Mouse (Mus musculus): ENCODE data around the gene 2310061I04Rik. TPM values are rescaled to one million over a fixed set of nuclear protein-coding genes. Genes with fewer than 3 reads are reported as not detected.
A peak's percentile ranks its signal among the peaks of the same experiment; 100 is the strongest.

2310061I04Rik gene
- polyA plus RNA-seq, 1 experiment from 2014 or later: 27.1 TPM

- DNase-seq (ENCODE audit: low spot score): peak; percentile 99
These were observed 19.3 kb upstream of the 2310061I04Rik start, which contains the start of the genes Mrps18b and Ppp1r10 for GRCm38 (mm10) chr17:35916297-35917142. TSS of gene Mrps18b (minus strand) at chr17:35916389. TSS of gene Ppp1r10 (plus strand) at chr17:35916434.

- DNase-seq (ENCODE audit: low spot score): no peak
These were observed 18.5 kb upstream of the 2310061I04Rik start for GRCm38 (mm10) chr17:35915538-35916296.

- DNase-seq (ENCODE audit: low spot score): no peak
These were observed 17.7 kb upstream of the 2310061I04Rik start for GRCm38 (mm10) chr17:35914975-35915374.

- peak; percentile 93 for DNase-seq (ENCODE audit: low spot score)
These were observed 12.7 kb upstream of the 2310061I04Rik start, which contains the start of gene Atat1 for GRCm38 (mm10) chr17:35909919-35910369. TSS of gene Atat1 (minus strand) at chr17:35910075.

- no peak for DNase-seq (ENCODE audit: low spot score)
These were observed 12.1 kb upstream of the 2310061I04Rik start for GRCm38 (mm10) chr17:35909186-35909918.

GRCm38 (mm10) chr17:35907609-35908008 is 10.4 kb upstream of the 2310061I04Rik start:
- peak; percentile 37 for DNase-seq (ENCODE audit: low spot score)

- no peak for DNase-seq (ENCODE audit: low spot score)
These were observed 8.4 kb upstream of the 2310061I04Rik start for GRCm38 (mm10) chr17:35905587-35905986.

- DNase-seq (ENCODE audit: low spot score): peak; percentile 64
These were observed 6.7 kb upstream of the 2310061I04Rik start for GRCm38 (mm10) chr17:35903992-35904355.

- no peak for DNase-seq (ENCODE audit: low spot score)
These were observed 6.2 kb upstream of the 2310061I04Rik start for GRCm38 (mm10) chr17:35903343-35903991.

GRCm38 (mm10) chr17:35900636-35901035 is 3.4 kb upstream of the 2310061I04Rik start:
- no peak for DNase-seq (ENCODE audit: low spot score)

- DNase-seq (ENCODE audit: low spot score): peak; percentile 52
These were observed 678 bp upstream of the 2310061I04Rik start for GRCm38 (mm10) chr17:35897644-35898573.

GRCm38 (mm10) chr17:35887725-35888124 is 9.5 kb downstream of the 2310061I04Rik start:
- DNase-seq (ENCODE audit: low spot score): no peak

GRCm38 (mm10) chr17:35883777-35884176 is 13.5 kb downstream of the 2310061I04Rik start:
- no peak for DNase-seq (ENCODE audit: low spot score)

- DNase-seq (ENCODE audit: low spot score): no peak
These were observed 14.3 kb downstream of the 2310061I04Rik start for GRCm38 (mm10) chr17:35882924-35883323.

- DNase-seq (ENCODE audit: low spot score): peak; percentile 97
These were observed 17.8 kb downstream of the 2310061I04Rik start, which contains the start of gene Dhx16 for GRCm38 (mm10) chr17:35879245-35880057. TSS of gene Dhx16 (plus strand) at chr17:35879819.

GRCm38 (mm10) chr17:35874721-35875120 is 22.5 kb downstream of the 2310061I04Rik start:
- DNase-seq (ENCODE audit: low spot score): no peak

- DNase-seq (ENCODE audit: low spot score): peak; percentile 85
These were observed 23.3 kb downstream of the 2310061I04Rik start for GRCm38 (mm10) chr17:35873774-35874519.
